Mouse (Mus musculus) heart, embryonic 12.5 days (tissue): ENCODE measurements at regions not wholly inside any gene's neighbourhood (a gene's known extent, or its start where the extent isn't known, plus 50 kb on each side); places are given as distances from the start of the nearest gene placed in this dataset.

Experiments
- ATAC-seq: fragments of 200-750 bp; cut with Nextera tagmentation; 2 replicates; pipeline ENCODE4 v1.8.0; 2017; ENCODE audit warnings: moderate TSS enrichment, moderate library complexity; ENCODE audit not compliant: insufficient number of reproducible peaks, low FRiP score
- H3K27ac ChIP-seq: fragments of 300-500 bp; sonication (generic); 2 replicates; pipeline ENCODE4 v1.5.1; 2016; ENCODE audit warnings: mild to moderate bottlenecking, moderate library complexity; ENCODE audit not compliant: poor library complexity, severe bottlenecking
- H3K27me3 ChIP-seq: fragments of 300-500 bp; sonication (generic); replicated peaks from 2 replicates; pipeline ENCODE4 v1.6.1; 2016; ENCODE audit warnings: mild to moderate bottlenecking, moderate library complexity
- H3K36me3 ChIP-seq: fragments of 300-500 bp; sonication (generic); 2 replicates; pipeline ENCODE4 v1.6.1; 2016; ENCODE audit warnings: mild to moderate bottlenecking, moderate library complexity
- H3K4me1 ChIP-seq: fragments of 300-500 bp; sonication (generic); replicated peaks from 2 replicates; pipeline ENCODE4 v1.6.1; 2016; ENCODE audit warnings: mild to moderate bottlenecking
- H3K4me2 ChIP-seq: fragments of 300-500 bp; sonication (generic); 2 replicates; pipeline ENCODE4 v1.6.1; 2016; ENCODE audit warnings: mild to moderate bottlenecking, moderate library complexity
- H3K4me3 ChIP-seq: fragments of 300-500 bp; sonication (generic); 2 replicates; pipeline ENCODE4 v1.5.1; 2016; ENCODE audit warnings: mild to moderate bottlenecking
- H3K9ac ChIP-seq: fragments of 300-500 bp; sonication (generic); 2 replicates; pipeline ENCODE4 v1.6.1; 2016; ENCODE audit warnings: mild to moderate bottlenecking, moderate library complexity
- H3K9me3 ChIP-seq: fragments of 300-500 bp; sonication (generic); replicated peaks from 2 replicates; pipeline ENCODE4 v1.6.1; 2016; ENCODE audit warnings: mild to moderate bottlenecking, moderate library complexity
- WGBS: fragments of 180-500 bp; shearing (Covaris S2); methylation state at CpG from one replicate; pipeline ENCODE4 v1.1.7; 2016; 5-methylcytosine and 5-hydroxymethylcytosine counted together

- Histone ChIP-seq H3K27me3 (no peaks in the 10 kb centered on the region), H3K4me2 (no peak overlapping the region), H3K4me1 (peaks cover 14% of the 10 kb centered on the region), H3K9me3 (peaks cover 4% of the 10 kb centered on the region; the same call in 1 of the 2 replicates), H3K9ac (no peak overlapping the region), H3K36me3 (no peaks in the 10 kb centered on the region), H3K27ac (no peak overlapping the region), H3K4me3 (no peak overlapping the region)
- whole genome bisulfite sequencing = 65% methylated on average over 12 of the region's 12 CpGs
- no peak for ATAC-seq
These were observed 69.5 kb downstream of the Aldh8a1 start for GRCm38 (mm10) chr10:21446641-21447040.

DNA sequence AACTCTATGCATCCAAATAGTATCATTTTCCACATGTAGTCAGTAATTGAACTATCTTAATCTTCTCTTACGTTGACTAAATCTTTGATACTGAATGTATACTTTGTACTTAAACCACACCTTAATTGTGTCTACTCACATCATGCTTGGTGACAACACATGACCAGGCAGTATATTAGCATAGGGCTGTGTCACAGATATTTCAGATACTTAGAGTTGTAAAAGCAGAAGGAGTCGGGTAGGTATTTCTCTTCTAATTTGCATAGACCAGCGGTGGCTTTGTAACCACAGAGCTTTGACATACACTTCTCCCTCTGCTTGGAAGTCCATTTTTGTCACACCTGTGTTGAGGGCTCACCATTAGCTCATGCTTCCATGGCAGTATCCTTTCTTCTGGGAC, 71.0 kb downstream of the Aldh8a1 start:
- Histone ChIP-seq H3K36me3 (no peaks in the 10 kb centered on the region), H3K9ac (no peak overlapping the region), H3K4me2 (no peak overlapping the region), H3K4me3 (no peak overlapping the region), H3K27ac (no peak overlapping the region), H3K9me3 (peaks cover 4% of the 10 kb centered on the region; the same call in 1 of the 2 replicates), H3K4me1 (peaks cover 14% of the 10 kb centered on the region), H3K27me3 (no peaks in the 10 kb centered on the region)
- WGBS = 81% methylated on average over 3 of the region's 3 CpGs
- ATAC-seq = no peak

GRCm38 (mm10) chr10:21448942-21449341, 71.9 kb downstream of the Aldh8a1 start:
- 75% methylated on average over 5 of the region's 5 CpGs for WGBS
- ATAC-seq = no peak
- H3K9ac ChIP-seq = no peak overlapping the region
- no peaks in the 10 kb centered on the region for H3K27me3 ChIP-seq
- peaks cover 4% of the 10 kb centered on the region; the same call in 1 of the 2 replicates for H3K9me3 ChIP-seq
- H3K27ac ChIP-seq = no peak overlapping the region
- H3K4me2 ChIP-seq = no peak overlapping the region
- H3K36me3 ChIP-seq = no peaks in the 10 kb centered on the region
- H3K4me3 ChIP-seq = no peak overlapping the region
- H3K4me1 ChIP-seq = peaks cover 7% of the 10 kb centered on the region

- 92% methylated on average over 2 of the region's 2 CpGs for WGBS
- Histone ChIP-seq H3K36me3 (no peaks in the 10 kb centered on the region), H3K4me2 (no peak overlapping the region), H3K9me3 (peaks cover 4% of the 10 kb centered on the region; the same call in 1 of the 2 replicates), H3K27ac (no peak overlapping the region), H3K27me3 (no peaks in the 10 kb centered on the region), H3K4me1 (0 out of 2 replicates have a peak, but pooled peaks cover 3% of the 10 kb centered on the region), H3K4me3 (no peak overlapping the region), H3K9ac (no peak overlapping the region)
- no peak for ATAC-seq
These were observed 75.5 kb downstream of the Aldh8a1 start for GRCm38 (mm10) chr10:21452611-21453010.

DNA sequence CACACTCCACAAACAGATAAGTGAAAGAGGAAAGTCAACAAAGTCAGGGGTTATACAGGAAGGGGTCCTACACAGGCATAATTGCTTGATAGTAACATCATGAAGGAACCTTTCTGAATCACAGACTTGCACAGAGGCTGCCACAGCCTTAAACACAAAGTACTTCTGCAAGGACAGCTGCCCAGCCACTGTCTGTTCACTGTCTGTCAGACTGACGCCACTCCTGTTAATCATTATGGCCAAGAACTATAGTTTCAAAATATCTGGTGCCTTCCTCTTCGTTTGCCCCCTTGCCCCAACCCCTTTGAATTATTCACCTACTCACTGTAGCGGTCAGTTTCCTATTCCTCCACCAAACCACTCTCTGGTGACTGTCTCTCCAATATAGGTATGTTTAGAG, 76.4 kb downstream of the Aldh8a1 start:
- Histone ChIP-seq H3K9me3 (peaks cover 4% of the 10 kb centered on the region; the same call in 1 of the 2 replicates), H3K9ac (no peak overlapping the region)
- 76% methylated on average over 3 of the region's 3 CpGs for WGBS

GRCm38 (mm10) chr10:21454153-21454552, 77.1 kb downstream of the Aldh8a1 start:
- no peak for ATAC-seq
- H3K9ac ChIP-seq = no peak overlapping the region
- no peak overlapping the region for H3K27ac ChIP-seq
- no peak overlapping the region for H3K4me3 ChIP-seq
- H3K4me2 ChIP-seq = no peak overlapping the region
- no peaks in the 10 kb centered on the region for H3K27me3 ChIP-seq
- H3K36me3 ChIP-seq = no peaks in the 10 kb centered on the region
- 82% methylated on average over 5 of the region's 5 CpGs for WGBS
- 0 out of 2 replicates have a peak, but pooled peaks cover 3% of the 10 kb centered on the region for H3K4me1 ChIP-seq
- H3K9me3 ChIP-seq = peaks cover 4% of the 10 kb centered on the region; the same call in 1 of the 2 replicates

More for the DNA sequence above, 76.4 kb downstream of the Aldh8a1 start:
- no peak overlapping the region for H3K4me3 ChIP-seq
- no peak for ATAC-seq
- 0 out of 2 replicates have a peak, but pooled peaks cover 3% of the 10 kb centered on the region for H3K4me1 ChIP-seq
- H3K36me3 ChIP-seq = no peaks in the 10 kb centered on the region
- no peak overlapping the region for H3K27ac ChIP-seq
- no peak overlapping the region for H3K4me2 ChIP-seq
- H3K27me3 ChIP-seq = no peaks in the 10 kb centered on the region

- ATAC-seq = no peak
- peaks cover 4% of the 10 kb centered on the region; the same call in 1 of the 2 replicates for H3K9me3 ChIP-seq
- no peaks in the 10 kb centered on the region for H3K27me3 ChIP-seq
- H3K27ac ChIP-seq = no peak overlapping the region
- no peak overlapping the region for H3K9ac ChIP-seq
- H3K4me2 ChIP-seq = no peak overlapping the region
- WGBS = 91% methylated on average over 16 of the region's 16 CpGs
- 0 out of 2 replicates have a peak, but pooled peaks cover 3% of the 10 kb centered on the region for H3K4me1 ChIP-seq
- no peak overlapping the region for H3K4me3 ChIP-seq
- no peaks in the 10 kb centered on the region for H3K36me3 ChIP-seq
These were observed 77.7 kb downstream of the Aldh8a1 start for GRCm38 (mm10) chr10:21454757-21455156.

- Histone ChIP-seq H3K36me3 (no peaks in the 10 kb centered on the region), H3K27me3 (no peaks in the 10 kb centered on the region), H3K9ac (no peak overlapping the region), H3K4me3 (no peak overlapping the region), H3K27ac (no peak overlapping the region), H3K4me2 (no peak overlapping the region), H3K4me1 (0 out of 2 replicates have a peak, but pooled peaks cover 3% of the 10 kb centered on the region), H3K9me3 (peaks cover 4% of the 10 kb centered on the region; the same call in 1 of the 2 replicates)
- no peak for ATAC-seq
- 34% methylated on average over 5 of the region's 5 CpGs for WGBS
These were observed 78.8 kb downstream of the Aldh8a1 start for GRCm38 (mm10) chr10:21455863-21456262.

GRCm38 (mm10) chr10:21456359-21456758, 79.3 kb downstream of the Aldh8a1 start:
- H3K4me1 ChIP-seq = 0 out of 2 replicates have a peak, but pooled peaks cover 3% of the 10 kb centered on the region
- ATAC-seq = no peak
- WGBS = 54% methylated on average over 3 of the region's 3 CpGs
- no peaks in the 10 kb centered on the region for H3K36me3 ChIP-seq
- no peaks in the 10 kb centered on the region for H3K27me3 ChIP-seq
- peaks cover 2% of the 10 kb centered on the region; the same call in 1 of the 2 replicates for H3K9me3 ChIP-seq
- H3K4me3 ChIP-seq = no peak overlapping the region
- no peak overlapping the region for H3K27ac ChIP-seq
- no peak overlapping the region for H3K9ac ChIP-seq
- H3K4me2 ChIP-seq = no peak overlapping the region

DNA sequence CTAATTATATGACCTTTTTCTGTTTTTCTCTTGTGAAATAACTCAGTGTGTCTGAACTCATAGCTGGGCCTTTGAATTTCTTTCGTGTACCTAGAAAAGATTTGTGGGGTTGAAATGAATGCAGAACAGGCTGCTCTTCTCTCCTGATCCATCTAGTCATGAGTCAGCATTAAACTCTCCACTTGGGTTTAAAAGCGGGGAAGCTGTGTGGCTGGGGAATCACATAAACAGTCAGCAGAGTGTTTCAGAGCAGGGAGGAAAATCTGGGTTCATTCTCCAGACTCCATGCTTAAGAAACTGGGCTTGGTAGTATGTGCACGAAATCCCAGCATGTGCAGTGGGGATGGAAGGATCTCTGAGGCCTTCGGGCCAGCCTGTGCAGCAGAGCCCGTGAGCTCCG, 79.9 kb downstream of the Aldh8a1 start:
- Histone ChIP-seq H3K9me3 (no peaks in the 10 kb centered on the region), H3K4me2 (no peak overlapping the region)

GRCm38 (mm10) chr10:21458608-21459007, 81.5 kb downstream of the Aldh8a1 start:
- Histone ChIP-seq H3K4me1 (0 out of 2 replicates have a peak, but pooled peaks cover 3% of the 10 kb centered on the region), H3K9me3 (no peaks in the 10 kb centered on the region), H3K27ac (no peak overlapping the region), H3K36me3 (no peaks in the 10 kb centered on the region), H3K9ac (no peak overlapping the region), H3K4me2 (no peak overlapping the region), H3K27me3 (no peaks in the 10 kb centered on the region), H3K4me3 (no peak overlapping the region)
- no peak for ATAC-seq

More for the DNA sequence above, 79.9 kb downstream of the Aldh8a1 start:
- Histone ChIP-seq H3K4me3 (no peak overlapping the region), H3K27ac (no peak overlapping the region), H3K9ac (no peak overlapping the region), H3K27me3 (no peaks in the 10 kb centered on the region), H3K36me3 (no peaks in the 10 kb centered on the region), H3K4me1 (0 out of 2 replicates have a peak, but pooled peaks cover 3% of the 10 kb centered on the region)
- ATAC-seq = no peak
- WGBS = 79% methylated on average over 6 of the region's 6 CpGs

GRCm38 (mm10) chr10:21460062-21460461, 83.0 kb downstream of the Aldh8a1 start:
- Histone ChIP-seq H3K27ac (no peak overlapping the region), H3K9me3 (no peaks in the 10 kb centered on the region), H3K9ac (no peak overlapping the region), H3K4me3 (no peak overlapping the region), H3K4me2 (no peak overlapping the region), H3K27me3 (0 out of 2 replicates have a peak, but pooled peaks cover 3% of the 10 kb centered on the region), H3K36me3 (no peaks in the 10 kb centered on the region), H3K4me1 (0 out of 2 replicates have a peak, but pooled peaks cover 3% of the 10 kb centered on the region)
- ATAC-seq = no peak
- WGBS = 70% methylated on average over 2 of the region's 2 CpGs
